Mouse (Mus musculus): ENCODE measurements around the gene Ppp1r32. TPM values are rescaled to one million over a fixed set of nuclear protein-coding genes. Genes with fewer than 3 reads are reported as not detected.

Gene Ppp1r32
- polyA plus RNA-seq, 1 experiment from 2014 or later = 0.15 TPM

DNA sequence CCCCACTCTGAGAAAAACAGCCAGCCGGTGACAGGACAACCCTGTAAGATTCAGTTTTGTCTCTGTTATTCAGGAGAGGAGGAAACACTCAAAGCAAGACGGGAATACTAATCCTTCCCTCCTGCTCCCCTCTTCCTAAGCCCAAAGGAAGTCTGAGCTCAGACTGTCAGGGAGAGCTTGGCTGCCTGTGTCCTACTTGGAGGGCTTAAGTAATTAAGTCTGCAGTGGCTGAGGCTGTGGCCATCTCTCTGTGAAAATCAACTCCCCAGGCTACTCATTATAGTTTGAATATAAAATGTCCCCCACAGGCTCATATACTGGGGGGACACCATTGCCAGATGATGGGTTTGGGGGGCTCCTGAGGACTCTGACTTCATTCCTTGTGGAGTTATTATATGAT lies 14.2 kb upstream of the Ppp1r32 start:
- WGBS (ENCODE audit: insufficient replicate concordance) = 67% methylated on average over 2 of the region's 2 CpGs
- H3K4me2 ChIP-seq (ENCODE audit: low read depth, low read length) = no peak overlapping the region
- no peak for ATAC-seq

DNA sequence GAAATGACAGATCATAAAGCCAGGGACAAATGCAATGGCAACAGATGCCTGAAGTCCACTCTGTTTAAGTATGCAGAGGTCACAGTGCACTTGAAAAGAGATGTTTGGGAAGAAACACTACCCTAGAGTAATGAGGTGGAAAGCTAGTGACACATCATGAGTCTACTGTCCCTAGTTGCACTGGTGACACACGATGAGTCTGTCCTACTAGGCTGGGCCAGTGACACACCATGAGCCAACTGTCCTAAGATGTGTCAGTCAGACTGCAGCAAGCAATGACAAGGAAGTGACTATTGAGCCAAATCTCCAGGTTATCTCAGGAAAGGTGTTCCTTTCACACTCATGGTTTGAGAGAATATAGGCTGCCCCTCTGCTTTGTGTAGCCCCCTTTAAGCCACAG lies 12.9 kb upstream of the Ppp1r32 start:
- Histone ChIP-seq H3K4me2 (ENCODE audit: low read depth, low read length) (no peak overlapping the region), H3K4me3 (ENCODE audit: low read depth, low read length) (no peak overlapping the region), H3K27me3 (ENCODE audit: insufficient read depth, low read length) (no peaks in the 10 kb centered on the region), H3K36me3 (replicated peaks; ENCODE audit: insufficient read depth, low read length) (peaks cover 17% of the 10 kb centered on the region), H3K9ac (replicated peaks) (no peak overlapping the region), H3K4me1 (ENCODE audit: insufficient read depth) (no peaks in the 10 kb centered on the region), H3K27ac (ENCODE audit: low read depth) (no peak overlapping the region), H3K9me3 (ENCODE audit: low read length) (no peaks in the 10 kb centered on the region)
- DNase-seq (no peak), ATAC-seq (no peak)
- 70% methylated on average over 1 of the region's 1 CpGs for WGBS (ENCODE audit: insufficient replicate concordance)
- TF ChIP-seq CTCF (IDR thresholded peaks at IDR 0.05; ENCODE audit: low read depth) (no peak), EP300 (IDR thresholded peaks at IDR 0.05; ENCODE audit: low read depth) (no peak)

More for the DNA sequence above, 14.2 kb upstream of the Ppp1r32 start:
- Histone ChIP-seq H3K27me3 (ENCODE audit: insufficient read depth, low read length) (no peaks in the 10 kb centered on the region), H3K9ac (replicated peaks) (no peak overlapping the region), H3K9me3 (ENCODE audit: low read length) (no peaks in the 10 kb centered on the region), H3K36me3 (replicated peaks; ENCODE audit: insufficient read depth, low read length) (peaks cover 30% of the 10 kb centered on the region), H3K4me3 (ENCODE audit: low read depth, low read length) (no peak overlapping the region), H3K4me1 (ENCODE audit: insufficient read depth) (no peaks in the 10 kb centered on the region), H3K27ac (ENCODE audit: low read depth) (no peak overlapping the region)
- no peak for TF ChIP-seq CTCF (IDR thresholded peaks at IDR 0.05; ENCODE audit: low read depth)
- no peak for TF ChIP-seq EP300 (IDR thresholded peaks at IDR 0.05; ENCODE audit: low read depth)
- no peak for DNase-seq

DNA sequence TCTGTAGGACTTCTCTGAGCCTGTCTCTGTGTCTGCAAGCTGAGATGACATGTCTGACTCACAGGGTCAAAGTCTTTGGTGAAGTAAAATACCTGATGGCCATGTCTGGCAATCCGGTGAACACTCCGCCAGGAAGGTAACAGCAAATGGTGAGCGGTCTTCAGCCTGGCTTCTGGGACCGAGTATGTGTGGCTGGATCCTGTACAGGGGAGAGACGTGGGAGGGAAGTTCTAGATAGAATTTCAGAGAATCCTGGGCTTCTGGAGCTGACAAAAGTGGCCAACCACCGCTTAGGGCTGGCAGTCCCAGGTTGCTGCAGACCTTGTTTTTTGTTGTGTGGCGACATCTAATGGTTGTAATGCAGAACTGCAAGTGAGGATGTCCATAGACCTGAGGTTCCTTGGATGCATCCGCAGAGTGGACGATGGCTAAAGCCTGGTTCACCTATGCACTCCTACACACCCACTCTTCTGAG lies 3.6 kb upstream of the Ppp1r32 start:
- peak; percentile 53 for DNase-seq
- no peak overlapping the region for H3K4me3 ChIP-seq (ENCODE audit: low read depth, low read length)
- H3K4me1 ChIP-seq (ENCODE audit: insufficient read depth) = no peaks in the 10 kb centered on the region
- H3K9me3 ChIP-seq (ENCODE audit: low read length) = no peaks in the 10 kb centered on the region
- no peaks in the 10 kb centered on the region for H3K36me3 ChIP-seq (replicated peaks; ENCODE audit: insufficient read depth, low read length)
- no peak overlapping the region for H3K27ac ChIP-seq (ENCODE audit: low read depth)
- WGBS (ENCODE audit: insufficient replicate concordance) = 19% methylated on average over 9 of the region's 9 CpGs
- ATAC-seq = peak; percentile 69
- H3K4me2 ChIP-seq (ENCODE audit: low read depth, low read length) = no peak overlapping the region
- peaks cover 4% of the 10 kb centered on the region; the same call in 1 of the 2 replicates for H3K27me3 ChIP-seq (ENCODE audit: insufficient read depth, low read length)
- no peak overlapping the region for H3K9ac ChIP-seq (replicated peaks)
- TF ChIP-seq EP300 (IDR thresholded peaks at IDR 0.05; ENCODE audit: low read depth) (no peak), CTCF (IDR thresholded peaks at IDR 0.05; ENCODE audit: low read depth) (peak; percentile 93)

DNA sequence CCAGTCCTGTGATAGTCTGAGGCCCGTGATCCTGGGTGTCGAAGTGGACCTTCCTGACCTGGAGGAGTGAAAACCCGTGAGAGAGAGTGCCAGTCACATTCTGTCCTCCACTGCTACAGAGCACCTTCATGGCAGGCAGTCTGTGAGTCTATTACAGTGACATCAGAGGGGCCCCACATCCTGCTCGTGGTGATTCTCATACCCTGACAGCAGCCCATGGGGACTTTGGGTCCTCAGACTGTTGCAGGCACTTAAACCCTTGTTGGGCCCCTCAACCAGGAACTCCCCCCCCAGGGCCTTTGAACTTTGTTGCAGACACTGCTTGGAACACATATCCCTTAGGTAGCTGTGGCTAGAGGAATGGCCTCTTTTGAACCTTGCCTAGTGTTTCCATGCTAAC lies 3.2 kb downstream of the Ppp1r32 start:
- Histone ChIP-seq H3K27me3 (ENCODE audit: insufficient read depth, low read length) (peaks cover 4% of the 10 kb centered on the region; the same call in 1 of the 2 replicates), H3K4me1 (ENCODE audit: insufficient read depth) (no peaks in the 10 kb centered on the region), H3K27ac (ENCODE audit: low read depth) (no peak overlapping the region)

DNA sequence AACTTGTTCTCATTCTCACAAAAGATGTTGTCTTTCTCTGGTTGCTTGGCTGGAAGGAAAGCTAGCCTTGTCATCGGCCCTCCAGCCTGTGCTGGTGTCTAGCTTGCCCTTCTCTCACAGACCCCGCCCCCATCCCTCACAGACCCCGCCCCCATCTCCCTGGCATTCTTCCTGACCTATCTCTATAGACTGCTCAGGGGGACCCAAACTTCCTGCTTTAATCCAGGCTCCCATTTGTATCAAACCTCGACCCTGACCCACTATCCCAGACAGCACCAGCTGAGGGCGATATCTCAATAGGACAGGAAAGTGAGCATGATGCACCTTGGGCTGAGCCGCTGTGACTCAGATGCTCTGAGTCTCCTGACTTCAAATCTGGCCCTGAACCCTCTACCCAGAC lies 8.9 kb downstream of the Ppp1r32 start:
- H3K4me2 ChIP-seq (ENCODE audit: low read depth, low read length) = no peak overlapping the region
- WGBS (ENCODE audit: insufficient replicate concordance) = 29% methylated on average over 6 of the region's 6 CpGs
- ATAC-seq (no peak), DNase-seq (no peak)
- TF ChIP-seq EP300 (IDR thresholded peaks at IDR 0.05; ENCODE audit: low read depth) = no peak
- TF ChIP-seq CTCF (IDR thresholded peaks at IDR 0.05; ENCODE audit: low read depth) = no peak
- no peaks in the 10 kb centered on the region for H3K9me3 ChIP-seq (ENCODE audit: low read length)
- H3K36me3 ChIP-seq (replicated peaks; ENCODE audit: insufficient read depth, low read length) = no peaks in the 10 kb centered on the region
- H3K4me3 ChIP-seq (ENCODE audit: low read depth, low read length) = no peak overlapping the region
- no peak overlapping the region for H3K9ac ChIP-seq (replicated peaks)
- no peaks in the 10 kb centered on the region for H3K4me1 ChIP-seq (ENCODE audit: insufficient read depth)
- H3K27me3 ChIP-seq (ENCODE audit: insufficient read depth, low read length) = no peaks in the 10 kb centered on the region
- H3K27ac ChIP-seq (ENCODE audit: low read depth) = no peak overlapping the region

More for the DNA sequence above, 3.2 kb downstream of the Ppp1r32 start:
- TF ChIP-seq EP300 (IDR thresholded peaks at IDR 0.05; ENCODE audit: low read depth) (no peak), CTCF (IDR thresholded peaks at IDR 0.05; ENCODE audit: low read depth) (no peak)
- H3K4me2 ChIP-seq (ENCODE audit: low read depth, low read length) = no peak overlapping the region
- H3K9ac ChIP-seq (replicated peaks) = no peak overlapping the region
- ATAC-seq (peak; percentile 45; the same call in 1 of the 2 replicates), DNase-seq (peak; percentile 28)
- no peaks in the 10 kb centered on the region for H3K9me3 ChIP-seq (ENCODE audit: low read length)
- no peak overlapping the region for H3K4me3 ChIP-seq (ENCODE audit: low read depth, low read length)
- 37% methylated on average over 4 of the region's 4 CpGs for WGBS (ENCODE audit: insufficient replicate concordance)
- no peaks in the 10 kb centered on the region for H3K36me3 ChIP-seq (replicated peaks; ENCODE audit: insufficient read depth, low read length)

DNA sequence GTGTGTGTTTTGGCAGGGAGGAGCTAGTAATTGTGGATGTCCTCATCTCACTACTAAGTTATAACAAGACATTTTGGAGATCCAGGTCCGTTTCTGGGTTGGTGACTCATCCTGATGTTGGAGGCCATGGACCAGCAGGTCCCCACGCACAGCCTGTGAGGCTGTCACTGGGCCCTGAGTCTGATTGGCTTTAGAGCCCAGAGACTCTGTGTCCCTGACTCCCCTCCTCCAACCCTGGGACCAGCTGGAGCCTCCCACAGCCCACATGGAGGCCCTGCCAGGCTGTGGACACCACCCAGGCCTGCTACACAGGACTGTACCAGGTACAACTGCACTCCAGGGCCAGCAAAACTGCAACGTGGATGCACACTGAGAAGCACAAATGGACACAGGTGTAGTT lies 9.8 kb downstream of the Ppp1r32 start:
- ATAC-seq = no peak
- Histone ChIP-seq H3K4me3 (ENCODE audit: low read depth, low read length) (no peak overlapping the region), H3K36me3 (replicated peaks; ENCODE audit: insufficient read depth, low read length) (no peaks in the 10 kb centered on the region), H3K27ac (ENCODE audit: low read depth) (no peak overlapping the region), H3K9ac (replicated peaks) (no peak overlapping the region), H3K9me3 (ENCODE audit: low read length) (no peaks in the 10 kb centered on the region), H3K27me3 (ENCODE audit: insufficient read depth, low read length) (no peaks in the 10 kb centered on the region), H3K4me2 (ENCODE audit: low read depth, low read length) (no peak overlapping the region), H3K4me1 (ENCODE audit: insufficient read depth) (no peaks in the 10 kb centered on the region)
- DNase-seq = no peak
- no peak for TF ChIP-seq CTCF (IDR thresholded peaks at IDR 0.05; ENCODE audit: low read depth)
- no peak for TF ChIP-seq EP300 (IDR thresholded peaks at IDR 0.05; ENCODE audit: low read depth)
- 60% methylated on average over 3 of the region's 3 CpGs for WGBS (ENCODE audit: insufficient replicate concordance)
